In genomic region chr8:79712676-79713075, GRCm38 (mm10) we compare ENCODE assay signal across 9 mouse cellular contexts. TPM values are rescaled to one million over a fixed set of nuclear protein-coding genes. Genes with fewer than 3 reads are reported as not detected.
DNase-seq lines count a peak whose midpoint lies in the region; ATAC-seq and TF ChIP-seq lines count a peak whose summit lies in the region.
"Had no signal": no experiment of that assay in that cellular context is flagged by ENCODE, and none has a peak within 500 bp of the region (broad histone marks: within the 10 kb centered on the region; RNA-seq: fewer than 3 reads in every experiment).

No protein-coding gene starts in this region.

- no peak overlapping the region for H3K9ac ChIP-seq in hindbrain, embryonic 14.5 days
- H3K9ac ChIP-seq in midbrain, embryonic 11.5 days (ENCODE audit: low read length): no peak overlapping the region

- no peaks in the 10 kb centered on the region for H3K9me3 ChIP-seq in hindbrain, embryonic 14.5 days (ENCODE audit: control insufficient read depth, low read length)
- H3K9me3 ChIP-seq in midbrain, embryonic 11.5 days (ENCODE audit: control insufficient read depth, low read length): no peaks in the 10 kb centered on the region

- H3K4me2 ChIP-seq in hindbrain, embryonic 14.5 days (replicated peaks): peak overlapping the region; percentile 89
- peak overlapping the region; percentile 26; the same call in 1 of the 2 replicates for H3K4me2 ChIP-seq in midbrain, embryonic 11.5 days

- H3K4me3 ChIP-seq in kidney, adult 2 months (ENCODE audit: insufficient read depth, low read depth, low read length): no peak overlapping the region
- no peak overlapping the region; the same call in 1 of the 2 replicates for H3K4me3 ChIP-seq in hindbrain, embryonic 14.5 days (replicated peaks; ENCODE audit: low read length)
- H3K4me3 ChIP-seq in midbrain, embryonic 11.5 days (ENCODE audit: low read depth, low read length): no peak overlapping the region
- H3K4me3 ChIP-seq in cerebellum, adult 2 months (replicated peaks; ENCODE audit: insufficient read depth, low read depth, low read length): no peak overlapping the region

- H3K4me1 ChIP-seq in kidney, adult 2 months (ENCODE audit: control insufficient read depth, insufficient read depth, low read length): peaks cover 3% of the 10 kb centered on the region; the same call in 1 of the 2 replicates
- H3K4me1 ChIP-seq in hindbrain, embryonic 14.5 days (replicated peaks; ENCODE audit: control insufficient read depth, insufficient read depth, low read length): peaks cover 14% of the 10 kb centered on the region
- peaks cover 5% of the 10 kb centered on the region; the same call in 1 of the 2 replicates for H3K4me1 ChIP-seq in midbrain, embryonic 11.5 days (ENCODE audit: control insufficient read depth, insufficient read depth, low read length)
- H3K4me1 ChIP-seq in cerebellum, adult 2 months (ENCODE audit: control insufficient read depth, insufficient read depth, low read length): no peaks in the 10 kb centered on the region

- H3K27ac ChIP-seq in kidney, adult 2 months (ENCODE audit: insufficient read depth, low read depth, low read length): no peak overlapping the region
- H3K27ac ChIP-seq in hindbrain, embryonic 14.5 days: no peak overlapping the region
- H3K27ac ChIP-seq in midbrain, embryonic 11.5 days (ENCODE audit: low read depth, low read length): no peak overlapping the region
- H3K27ac ChIP-seq in cerebellum, adult 2 months (ENCODE audit: insufficient read depth, low read length): no peak overlapping the region

- no peaks in the 10 kb centered on the region; the same call in none of the 2 replicates for H3K36me3 ChIP-seq in kidney, adult 2 months (ENCODE audit: control insufficient read depth, insufficient read depth, low read length)
- peaks cover 36% of the 10 kb centered on the region for H3K36me3 ChIP-seq in hindbrain, embryonic 14.5 days (replicated peaks; ENCODE audit: control insufficient read depth, insufficient read depth)
- H3K36me3 ChIP-seq in midbrain, embryonic 11.5 days (ENCODE audit: control insufficient read depth, insufficient read depth, low read length): no peaks in the 10 kb centered on the region

- TF ChIP-seq POLR2A in kidney, adult 2 months (IDR thresholded peaks at IDR 0.05; ENCODE audit: low read depth, low read length): no peak
- no peak for TF ChIP-seq POLR2A in cerebellum, adult 2 months (IDR thresholded peaks at IDR 0.05; ENCODE audit: borderline replicate concordance, insufficient read depth, low read length)

- no peak for ATAC-seq in hindbrain, embryonic 14.5 days (ENCODE audit: low FRiP score)
- no peak for ATAC-seq in midbrain, embryonic 11.5 days (ENCODE audit: low FRiP score)

- H3K27me3 ChIP-seq in kidney, adult 2 months (replicated peaks; ENCODE audit: control insufficient read depth, insufficient read depth, low read length): no peaks in the 10 kb centered on the region
- no peaks in the 10 kb centered on the region for H3K27me3 ChIP-seq in hindbrain, embryonic 14.5 days (ENCODE audit: control insufficient read depth, insufficient read depth, low read length)
- H3K27me3 ChIP-seq in midbrain, embryonic 11.5 days (ENCODE audit: control insufficient read depth, insufficient read depth, low read length): no peaks in the 10 kb centered on the region
- no peaks in the 10 kb centered on the region for H3K27me3 ChIP-seq in cerebellum, adult 2 months (ENCODE audit: control insufficient read depth, insufficient read depth, low read length)

- WGBS in kidney, adult 2 months: 38% methylated on average over 4 of the region's 6 CpGs
- 54% methylated on average over 6 of the region's 6 CpGs for WGBS in hindbrain, embryonic 14.5 days
- WGBS in midbrain, embryonic 11.5 days: 49% methylated on average over 6 of the region's 6 CpGs
- 50% methylated on average over 6 of the region's 6 CpGs for WGBS in cerebellum, adult 2 months

- TF ChIP-seq CTCF in kidney, adult 2 months (conservative IDR thresholded peaks at IDR 0.05; ENCODE audit: insufficient read depth, insufficient read length, low read depth, low read length): no peak
- no peak for TF ChIP-seq CTCF in cerebellum, adult 2 months (IDR thresholded peaks at IDR 0.05; ENCODE audit: borderline replicate concordance, insufficient read depth, low read depth, low read length)

- peak; percentile 7 for DNase-seq in kidney, adult 2 months
- no peak for DNase-seq in kidney, postnatal 14 days
- peak; percentile 73 for DNase-seq in R1 (ENCODE audit: low read depth, low spot score)
- DNase-seq in hindbrain, embryonic 14.5 days (ENCODE audit: low spot score): no peak
- DNase-seq in midbrain, embryonic 11.5 days (ENCODE audit: low spot score, missing footprints): peak; percentile 33
- DNase-seq in cerebellum, adult 2 months: no peak
- DNase-seq in adrenal gland, adult 18-20 months (ENCODE audit: low spot score in 2 of 2): no peak
- no peak for DNase-seq in ovary, postnatal 36 days (ENCODE audit: low spot score)
- DNase-seq: thymus, postnatal 4 days had no signal

RNA-seq across cellular contexts. Expression of gene Anapc10, which starts 1.1 kb away (rescaled TPM):
- 1.1 and 1.9 TPM in 2 replicates for polyA plus RNA-seq in kidney, adult 2 months (2012; rRNA removed)
- 36.5 and 42.4 TPM in 2 replicates for polyA plus RNA-seq in hindbrain, embryonic 14.5 days (2014; fragmentation: Nextera tagmentation; extraction: Ambion mirVana)
- 43.7 and 46.6 TPM in 2 replicates for polyA plus RNA-seq in midbrain, embryonic 11.5 days (2014; fragmentation: Nextera tagmentation; extraction: Ambion mirVana)
- polyA plus RNA-seq in cerebellum, adult 2 months (2012; rRNA removed): 8.1 and 8.9 TPM in 2 replicates
- 10 to 100 TPM in 1 of 2 experiments, 1 to 10 TPM in 1; 8.3 to 10.6 TPM for total RNA-seq in adrenal gland, adult 18-20 months (2021)

RNA-seq across cellular contexts. Expression of gene Abce1, which starts 1.1 kb away (rescaled TPM):
- polyA plus RNA-seq in kidney, adult 2 months (2012; rRNA removed): 12.3 and 17.0 TPM in 2 replicates
- 89.8 and 99.0 TPM in 2 replicates for polyA plus RNA-seq in hindbrain, embryonic 14.5 days (2014; fragmentation: Nextera tagmentation; extraction: Ambion mirVana)
- 139 and 160 TPM in 2 replicates for polyA plus RNA-seq in midbrain, embryonic 11.5 days (2014; fragmentation: Nextera tagmentation; extraction: Ambion mirVana)
- polyA plus RNA-seq in cerebellum, adult 2 months (2012; rRNA removed): 47.4 and 47.8 TPM in 2 replicates
- 10 to 100 TPM; 68.9 to 84.2 TPM for total RNA-seq in adrenal gland, adult 18-20 months (2021)

Comparison
In these comparisons a context has a peak if more than half of its experiments do, and no peak if none do; other contexts are left out.
1. DNase-seq: peak in kidney, adult 2 months (single experiment), R1 (single experiment) and midbrain, embryonic 11.5 days (single experiment); none in kidney, postnatal 14 days (single experiment), hindbrain, embryonic 14.5 days (single experiment), cerebellum, adult 2 months (0 of 2), adrenal gland, adult 18-20 months (0 of 2) and ovary, postnatal 36 days (single experiment).